17 mouse cellular contexts compared by ENCODE assay signal in genomic region chr5:76423593-76423992, GRCm38 (mm10).
DNase-seq lines count a peak whose midpoint lies in the region; ATAC-seq lines count a peak whose summit lies in the region.
"Had no signal": no experiment of that assay in that cellular context is flagged by ENCODE, and none has a peak within 500 bp of the region (broad histone marks: within the 10 kb centered on the region; RNA-seq: fewer than 3 reads in every experiment).

No protein-coding gene starts in this region.

- peak; percentile 89 for ATAC-seq in frontal cortex, adult (ENCODE audit: low TSS enrichment)
- no peak for ATAC-seq in CD4-positive, CD25-positive, alpha-beta regulatory T cell, adult 4 months
- ATAC-seq: forebrain, embryonic 13.5 days; forebrain, embryonic 15.5 days; forebrain, postnatal 0 days had no signal

- no peak for DNase-seq in frontal cortex, postnatal 14 days (ENCODE audit: low spot score in 2 of 2)
- DNase-seq in right cerebral cortex, adult 18-20 months = peak; percentile 49
- DNase-seq in right cerebral cortex, postnatal 25 days = no peak
- DNase-seq: adrenal gland, adult 2 months; adrenal gland, postnatal 10 days; adrenal gland, postnatal 25 days; B cell, adult 2 months; cerebellum, adult 11-12 months; cerebellum, adult 2 months; cerebellum, adult 9-10 months; cerebellum, postnatal 10 days; cerebellum, postnatal 25 days; forebrain, postnatal 0 days had no signal
